Mouse (Mus musculus): Measurements from ENCODE around the gene Mast4.

DNA sequence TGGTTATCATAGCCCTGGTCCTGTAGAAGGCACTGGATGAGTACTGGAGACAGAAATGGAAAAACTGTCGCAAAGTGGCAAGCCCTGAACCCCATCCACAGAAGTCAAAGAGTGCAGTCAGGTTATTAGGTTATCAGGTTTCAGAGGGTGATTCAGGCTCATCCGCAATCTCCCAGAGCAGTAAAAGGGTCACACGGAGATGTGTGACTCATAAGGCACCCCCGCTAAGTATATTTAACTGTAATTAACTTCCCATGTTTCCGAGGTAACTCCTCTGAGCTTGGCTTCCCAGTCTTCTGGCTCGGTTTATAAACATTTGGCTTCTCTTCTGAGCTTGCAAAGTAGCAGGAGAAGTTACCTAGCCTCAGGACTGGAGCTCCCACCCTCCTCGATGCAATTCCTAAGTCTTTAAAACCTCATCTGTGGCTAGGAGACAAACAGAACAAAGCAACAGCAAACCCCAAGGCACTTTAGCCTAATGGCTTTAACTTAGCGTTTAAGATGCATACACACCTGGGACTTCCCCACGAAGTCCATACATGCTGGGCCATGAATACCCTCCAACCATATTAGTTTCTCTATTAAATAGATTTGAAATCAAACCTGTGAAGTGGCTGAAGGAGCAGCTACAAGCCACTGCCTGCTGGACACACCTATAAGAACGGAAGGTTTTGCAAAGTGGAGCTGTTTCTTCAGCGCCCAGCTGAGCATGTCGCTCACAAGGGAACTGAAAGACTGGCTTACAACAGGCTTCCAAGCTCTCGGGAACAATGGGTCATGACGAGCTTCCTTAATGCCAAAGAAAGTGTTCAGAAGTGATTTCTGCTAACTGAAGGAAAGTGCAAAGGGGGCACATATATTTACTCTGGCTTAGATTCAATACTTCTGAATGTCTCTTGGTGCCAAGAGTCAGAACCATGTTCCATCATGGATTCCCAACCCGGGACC lies 439.7 kb downstream of the Mast4 start:
- no peak for TF ChIP-seq CTCF (IDR thresholded peaks at IDR 0.05; ENCODE audit: low read depth, low read length)
- TF ChIP-seq POLR2A (IDR thresholded peaks at IDR 0.05; ENCODE audit: extremely low read depth, insufficient read depth, low read length), result no peak
